Mouse (Mus musculus): ENCODE measurements around the gene Zfp592. TPM values are rescaled to one million over a fixed set of nuclear protein-coding genes. Genes with fewer than 3 reads are reported as not detected.

The Zfp592 gene
- total and polyA plus RNA-seq, 2 experiments from 2014 or later: 4.3 to 30.9 TPM

DNA sequence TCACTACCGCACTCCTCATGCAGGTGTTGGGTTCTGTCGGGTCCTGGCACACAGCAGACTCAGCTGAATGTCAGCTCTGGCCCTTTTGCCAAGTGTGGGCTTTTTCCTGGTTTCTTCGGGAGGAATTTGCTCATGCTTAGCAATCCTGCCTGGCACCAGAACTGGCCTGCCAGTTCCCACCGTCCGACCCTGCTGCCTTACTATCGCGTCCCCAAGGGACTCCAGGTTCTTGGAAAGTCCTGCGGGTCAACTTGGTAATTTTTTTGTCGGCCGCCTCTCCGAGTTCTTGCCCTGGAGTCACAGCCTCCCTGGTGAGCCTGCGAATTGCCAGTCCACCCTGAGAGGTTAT is 876 bp upstream of the Zfp592 start:
- Histone ChIP-seq H3K4me3 (ENCODE audit: low read length) (peak overlapping the region; percentile 94), H3K9me3 (ENCODE audit: low read length) (no peaks in the 10 kb centered on the region), H3K27ac (peak overlapping the region; percentile 98), H3K27me3 (ENCODE audit: insufficient read depth, low read length) (no peaks in the 10 kb centered on the region), H3K4me2 (ENCODE audit: low read depth, low read length) (peak overlapping the region; percentile 87), H3K9ac (replicated peaks; ENCODE audit: low read length) (peak overlapping the region; percentile 98), H3K36me3 (ENCODE audit: insufficient read depth, low read length) (no peaks in the 10 kb centered on the region), H3K4me1 (ENCODE audit: insufficient read depth, low read length) (peaks cover 8% of the 10 kb centered on the region)
- WGBS: 1% methylated on average over 12 of the region's 12 CpGs
- no peak for ATAC-seq
- no peak for TF ChIP-seq CTCF (IDR thresholded peaks at IDR 0.05; ENCODE audit: low read depth)
- peak; percentile 49 for DNase-seq (ENCODE audit: low spot score)

DNA sequence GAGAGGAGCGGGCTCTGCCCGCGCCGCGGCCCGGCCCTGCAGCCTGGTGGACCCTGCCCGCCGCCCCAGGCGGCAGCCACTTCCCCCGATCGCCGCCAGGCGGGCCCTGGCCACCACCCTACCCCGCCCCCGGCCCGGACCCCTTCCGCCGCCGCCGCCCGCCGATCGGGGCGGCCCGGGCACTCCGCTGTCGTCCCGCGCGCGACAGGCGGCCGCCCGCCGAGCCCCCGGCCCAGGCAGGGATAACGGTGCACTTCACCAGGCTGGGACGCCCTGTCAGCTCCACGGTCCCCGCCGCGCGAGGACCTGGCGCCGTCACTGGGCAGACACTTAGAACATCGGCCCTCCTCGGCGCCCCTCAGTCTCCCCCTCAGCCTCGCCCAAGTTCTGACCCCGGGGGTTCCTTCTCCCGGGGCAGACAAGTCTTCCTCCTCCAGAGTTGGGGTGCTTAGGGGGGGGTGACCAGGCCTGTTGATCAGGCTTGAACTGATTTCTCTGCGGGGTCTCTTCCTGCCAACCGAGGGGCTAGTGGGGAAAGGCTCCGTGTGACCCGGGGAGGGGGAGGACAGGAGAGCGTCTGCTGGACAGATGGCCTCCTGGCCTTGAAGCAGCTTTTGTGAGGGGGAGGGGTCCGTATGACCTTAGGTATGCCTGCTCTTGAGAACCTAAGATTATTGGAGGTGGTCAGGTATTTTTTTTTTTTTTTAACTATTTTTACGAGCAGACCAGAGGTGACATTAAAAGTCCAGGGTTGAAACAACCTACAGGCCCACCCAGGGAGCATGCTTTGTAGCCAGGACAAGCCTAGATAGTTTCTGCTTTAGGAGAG is 567 bp downstream of the Zfp592 start:
- H3K27ac ChIP-seq: peak overlapping the region; percentile 98
- TF ChIP-seq CTCF (IDR thresholded peaks at IDR 0.05; ENCODE audit: low read depth): no peak
- no peaks in the 10 kb centered on the region for H3K27me3 ChIP-seq (ENCODE audit: insufficient read depth, low read length)
- no peaks in the 10 kb centered on the region for H3K9me3 ChIP-seq (ENCODE audit: low read length)
- no peaks in the 10 kb centered on the region for H3K36me3 ChIP-seq (ENCODE audit: insufficient read depth, low read length)
- DNase-seq (ENCODE audit: low spot score) (peak; percentile 71), ATAC-seq (peak; percentile 86)
- under 1% methylated on average over 44 of the region's 58 CpGs for WGBS
- peaks cover 8% of the 10 kb centered on the region for H3K4me1 ChIP-seq (ENCODE audit: insufficient read depth, low read length)
- peak overlapping the region; percentile 98 for H3K9ac ChIP-seq (replicated peaks; ENCODE audit: low read length)
- peak overlapping the region; percentile 94 for H3K4me3 ChIP-seq (ENCODE audit: low read length)
- H3K4me2 ChIP-seq (ENCODE audit: low read depth, low read length): peak overlapping the region; percentile 87

DNA sequence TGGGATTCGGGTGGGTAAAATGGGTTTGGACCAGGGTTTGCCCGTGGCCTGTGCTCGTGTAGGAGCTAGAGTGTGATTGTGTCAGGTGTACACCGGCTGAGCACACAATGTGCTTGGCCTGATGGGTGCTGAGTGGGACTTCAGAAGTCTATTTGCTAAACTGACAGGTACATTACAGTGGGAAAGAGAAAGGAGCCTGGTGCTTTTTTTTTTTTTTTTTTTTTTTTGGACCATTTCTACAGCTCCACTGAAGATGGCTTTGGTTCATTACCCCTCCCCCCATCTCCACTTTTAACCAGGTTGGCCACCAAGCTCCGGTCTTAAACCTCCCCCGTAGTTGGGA is 1.2 kb downstream of the Zfp592 start:
- H3K9ac ChIP-seq (replicated peaks; ENCODE audit: low read length): peak overlapping the region; percentile 98
- peak overlapping the region; percentile 94 for H3K4me3 ChIP-seq (ENCODE audit: low read length)
- no peak for DNase-seq (ENCODE audit: low spot score)
- no peaks in the 10 kb centered on the region for H3K36me3 ChIP-seq (ENCODE audit: insufficient read depth, low read length)
- H3K4me1 ChIP-seq (ENCODE audit: insufficient read depth, low read length): peaks cover 8% of the 10 kb centered on the region
- H3K9me3 ChIP-seq (ENCODE audit: low read length): no peaks in the 10 kb centered on the region
- WGBS: 31% methylated on average over 6 of the region's 6 CpGs
- TF ChIP-seq CTCF (IDR thresholded peaks at IDR 0.05; ENCODE audit: low read depth): no peak
- H3K27me3 ChIP-seq (ENCODE audit: insufficient read depth, low read length): no peaks in the 10 kb centered on the region
- no peak for ATAC-seq
- H3K27ac ChIP-seq: peak overlapping the region; percentile 98
- peak overlapping the region; percentile 87 for H3K4me2 ChIP-seq (ENCODE audit: low read depth, low read length)

DNA sequence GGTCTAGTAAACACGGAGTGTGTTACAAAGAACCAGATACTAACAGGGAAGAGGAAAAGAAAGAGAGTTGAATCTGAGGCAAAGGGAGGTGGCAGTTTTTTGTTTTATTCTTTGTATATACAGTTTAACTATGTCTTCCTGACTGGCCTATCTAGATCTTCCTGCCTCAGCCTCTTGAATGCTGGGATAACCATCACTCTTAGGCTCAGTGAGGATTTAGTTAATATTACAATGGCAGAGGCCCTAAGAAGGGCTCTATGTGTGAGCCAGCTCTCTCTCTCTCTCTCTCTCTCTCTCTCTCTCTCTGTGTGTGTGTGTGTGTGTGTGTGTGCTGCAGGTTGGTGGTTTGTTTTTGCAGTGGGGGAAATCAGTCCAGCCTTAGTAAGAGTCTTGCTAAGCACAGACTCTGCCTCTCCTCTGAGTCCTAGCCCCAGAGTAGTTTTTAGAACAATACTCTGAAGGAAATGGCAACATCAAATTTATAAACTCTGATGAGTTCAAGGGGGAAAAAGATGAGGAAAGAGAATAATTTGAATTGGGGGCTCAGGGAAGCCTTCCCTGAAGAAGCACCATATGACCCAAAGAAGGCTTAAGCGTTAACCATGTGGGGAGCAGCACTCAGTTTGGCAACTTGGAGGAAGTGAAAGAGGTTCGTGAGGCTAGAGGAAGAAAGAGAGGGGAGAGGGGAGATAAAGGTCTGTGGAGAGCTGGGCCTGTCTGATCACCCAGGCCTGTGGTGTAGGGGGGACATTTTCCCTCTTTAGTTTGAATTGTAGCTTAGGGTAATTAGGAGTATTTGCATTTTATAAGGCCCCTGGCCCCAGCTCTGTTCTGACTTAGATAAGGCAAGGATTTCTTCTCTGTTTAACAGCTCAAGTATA is 2.0 kb downstream of the Zfp592 start:
- Histone ChIP-seq H3K9me3 (ENCODE audit: low read length) (no peaks in the 10 kb centered on the region), H3K4me1 (ENCODE audit: insufficient read depth, low read length) (peaks cover 8% of the 10 kb centered on the region), H3K27me3 (ENCODE audit: insufficient read depth, low read length) (no peaks in the 10 kb centered on the region), H3K27ac (no peak overlapping the region), H3K4me3 (ENCODE audit: low read length) (peak overlapping the region; percentile 94), H3K9ac (replicated peaks; ENCODE audit: low read length) (no peak overlapping the region), H3K4me2 (ENCODE audit: low read depth, low read length) (peak overlapping the region; percentile 87), H3K36me3 (ENCODE audit: insufficient read depth, low read length) (no peaks in the 10 kb centered on the region)
- 56% methylated on average over 3 of the region's 3 CpGs for WGBS
- DNase-seq (ENCODE audit: low spot score) (no peak), ATAC-seq (no peak)
- no peak for TF ChIP-seq CTCF (IDR thresholded peaks at IDR 0.05; ENCODE audit: low read depth)

DNA sequence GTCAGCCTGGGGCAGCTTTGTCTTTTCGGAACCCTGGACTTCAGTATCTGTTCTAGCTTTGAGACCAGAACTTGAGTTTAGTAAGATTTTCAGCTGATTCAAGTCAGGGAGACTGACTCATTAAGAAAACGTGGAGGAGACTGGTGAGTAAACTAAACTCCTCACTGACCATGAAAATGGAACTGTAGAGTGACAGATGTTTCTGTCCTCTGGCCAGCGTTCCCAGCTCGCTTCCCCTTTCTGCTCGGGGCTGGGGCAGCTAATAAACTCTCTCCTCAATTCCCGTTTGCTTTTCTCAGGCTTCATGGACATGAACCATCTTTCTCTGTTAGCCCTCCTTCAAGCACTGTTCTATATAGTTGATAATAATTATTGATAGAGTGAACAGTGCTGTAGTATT is 4.3 kb downstream of the Zfp592 start:
- TF ChIP-seq CTCF (IDR thresholded peaks at IDR 0.05; ENCODE audit: low read depth): no peak
- H3K9ac ChIP-seq (replicated peaks; ENCODE audit: low read length): no peak overlapping the region
- DNase-seq (ENCODE audit: low spot score): no peak
- WGBS: 64% methylated on average over 6 of the region's 6 CpGs
- H3K36me3 ChIP-seq (ENCODE audit: insufficient read depth, low read length): no peaks in the 10 kb centered on the region
- peaks cover 3% of the 10 kb centered on the region; the same call in 1 of the 2 replicates for H3K4me1 ChIP-seq (ENCODE audit: insufficient read depth, low read length)
- H3K27me3 ChIP-seq (ENCODE audit: insufficient read depth, low read length): no peaks in the 10 kb centered on the region
- H3K4me2 ChIP-seq (ENCODE audit: low read depth, low read length): no peak overlapping the region
- ATAC-seq: no peak
- H3K27ac ChIP-seq: no peak overlapping the region
- no peaks in the 10 kb centered on the region for H3K9me3 ChIP-seq (ENCODE audit: low read length)
- no peak overlapping the region for H3K4me3 ChIP-seq (ENCODE audit: low read length)

DNA sequence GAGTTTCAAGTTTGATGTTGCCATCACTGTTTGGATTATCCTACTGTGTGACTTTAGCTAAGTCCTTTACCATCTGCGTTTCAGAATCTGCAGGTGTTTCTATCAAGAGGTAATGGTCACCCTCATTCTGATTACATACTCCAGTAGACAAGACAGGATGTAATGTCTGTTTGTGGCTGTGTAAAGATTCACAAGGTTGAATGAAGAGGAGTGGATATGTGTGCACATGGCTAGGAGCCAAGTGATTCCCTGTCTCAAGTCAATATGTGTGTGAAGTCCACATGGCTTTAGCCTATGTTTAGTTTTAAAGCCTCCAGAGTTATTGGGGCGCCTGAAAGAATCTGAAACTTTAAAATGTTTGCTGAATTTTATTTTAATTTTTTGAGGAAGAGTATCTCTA is 6.1 kb downstream of the Zfp592 start:
- no peak for ATAC-seq
- H3K4me3 ChIP-seq (ENCODE audit: low read length): no peak overlapping the region
- WGBS: 93% methylated on average over 2 of the region's 2 CpGs
- H3K9me3 ChIP-seq (ENCODE audit: low read length): no peaks in the 10 kb centered on the region
- H3K9ac ChIP-seq (replicated peaks; ENCODE audit: low read length): no peak overlapping the region
- H3K36me3 ChIP-seq (ENCODE audit: insufficient read depth, low read length): no peaks in the 10 kb centered on the region
- no peaks in the 10 kb centered on the region for H3K27me3 ChIP-seq (ENCODE audit: insufficient read depth, low read length)
- TF ChIP-seq CTCF (IDR thresholded peaks at IDR 0.05; ENCODE audit: low read depth): no peak
- DNase-seq (ENCODE audit: low spot score): no peak
- peaks cover 3% of the 10 kb centered on the region; the same call in 1 of the 2 replicates for H3K4me1 ChIP-seq (ENCODE audit: insufficient read depth, low read length)
- no peak overlapping the region for H3K4me2 ChIP-seq (ENCODE audit: low read depth, low read length)
- H3K27ac ChIP-seq: no peak overlapping the region
